Mouse (Mus musculus): ENCODE data around the gene Naaladl1.
"Not testable (repeated sequence)": the region's sequence is repeated elsewhere in the genome, so short reads cannot be mapped to it uniquely, and the experiment has no call there.

Naaladl1 gene

DNA sequence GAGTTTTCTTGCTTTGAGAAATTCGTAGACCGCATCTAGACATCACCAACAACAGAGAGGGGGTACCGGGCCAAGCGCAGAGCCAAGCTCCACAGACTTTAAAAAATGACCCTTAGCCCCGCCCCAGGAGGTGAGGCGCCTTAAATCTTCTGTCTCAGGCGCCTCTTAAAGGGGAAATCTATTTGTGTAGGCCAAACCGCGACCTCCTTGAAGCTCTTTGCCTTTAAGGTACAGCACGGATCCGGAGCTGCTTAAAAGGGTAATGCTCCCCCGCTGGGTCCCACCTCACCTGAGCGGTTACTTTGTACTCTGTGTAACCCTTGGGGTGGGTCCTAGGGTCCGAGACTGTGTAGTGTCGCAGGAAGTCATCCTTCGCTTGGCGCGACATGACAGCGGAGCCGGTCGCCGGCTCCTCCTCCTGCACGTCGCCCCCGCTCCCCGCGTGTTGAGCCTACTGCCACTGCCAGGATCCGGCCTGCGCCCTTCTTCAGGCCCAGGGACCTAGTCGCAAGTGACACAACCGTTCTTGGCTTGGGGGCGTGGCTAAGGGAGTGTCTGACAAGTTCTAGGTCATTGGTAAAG is 22.3 kb downstream of the Naaladl1 start, which contains the start of gene Snx15:
Gene Snx15 (minus strand): TSS at position 545 of the 582 bp plus-strand sequence.
- peak; percentile 94 to 95 for DNase-seq (ENCODE audit: low spot score in 2 of 2)

DNA sequence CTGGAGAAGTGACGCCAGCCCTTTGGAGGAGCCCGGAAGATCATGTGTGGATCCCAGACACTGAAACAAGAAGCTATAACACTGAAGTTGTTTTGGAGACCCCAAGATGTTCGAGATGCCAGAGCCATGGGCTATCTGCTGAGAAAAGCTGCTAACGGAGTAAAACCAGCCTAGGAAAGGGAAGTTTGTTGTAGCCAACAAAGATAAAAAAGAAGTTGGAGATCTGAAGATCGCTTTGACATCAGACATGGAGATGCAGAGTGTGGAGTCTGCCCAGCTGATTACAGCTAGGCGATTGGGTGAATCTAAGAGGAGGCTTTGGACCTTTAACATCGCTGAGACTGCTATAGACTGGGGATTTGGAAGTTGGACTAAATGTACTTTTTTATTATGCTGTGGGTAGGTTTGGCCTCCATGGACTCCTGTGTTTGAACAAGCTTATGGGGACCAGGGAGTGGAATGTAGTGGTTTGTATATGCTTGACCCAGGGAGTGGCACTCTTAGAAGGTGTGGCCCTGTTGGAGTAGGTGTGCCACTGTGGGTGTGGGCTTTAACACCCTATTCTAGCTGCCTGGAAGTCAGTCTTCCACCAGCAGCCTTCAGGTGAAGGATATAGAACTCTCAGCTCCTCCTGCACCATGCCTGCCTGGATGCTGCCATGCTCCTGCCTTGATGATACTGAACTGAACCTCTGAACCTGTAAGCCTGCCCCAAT is 25.0 kb downstream of the Naaladl1 start:
- DNase-seq (ENCODE audit: low spot score in 2 of 2), result not testable (repeated sequence)

DNA sequence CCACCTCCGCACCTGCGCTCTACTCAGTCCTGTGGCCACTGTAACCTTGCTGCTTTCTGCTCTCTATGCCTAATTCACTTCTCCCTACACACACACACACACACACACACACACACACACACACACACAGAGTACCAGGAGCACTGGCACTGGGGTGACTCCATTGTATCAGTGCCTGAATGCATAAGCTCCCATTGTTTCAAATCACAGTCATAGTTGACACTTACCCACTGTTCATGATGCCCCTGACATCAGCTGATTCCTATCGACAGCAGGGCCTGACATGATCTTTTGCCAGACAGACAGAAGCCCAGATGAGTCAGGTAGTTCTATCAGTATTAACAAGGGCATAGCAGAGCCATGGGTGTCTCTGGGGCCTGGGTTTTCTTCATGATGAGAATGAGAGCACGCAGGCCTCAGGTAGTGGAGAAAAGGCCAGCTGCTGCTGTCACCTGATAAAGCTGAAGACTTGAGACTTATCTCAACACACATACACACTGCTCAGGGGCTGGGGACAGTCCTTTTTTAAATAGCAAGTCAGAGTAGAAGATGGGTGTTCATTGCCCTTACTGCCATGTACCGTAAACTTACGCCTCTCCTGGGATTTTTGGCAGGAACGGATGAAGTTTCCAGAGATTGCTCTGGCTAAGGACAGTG is 26.7 kb downstream of the Naaladl1 start:
- DNase-seq (ENCODE audit: low spot score in 2 of 2), result no peak

DNA sequence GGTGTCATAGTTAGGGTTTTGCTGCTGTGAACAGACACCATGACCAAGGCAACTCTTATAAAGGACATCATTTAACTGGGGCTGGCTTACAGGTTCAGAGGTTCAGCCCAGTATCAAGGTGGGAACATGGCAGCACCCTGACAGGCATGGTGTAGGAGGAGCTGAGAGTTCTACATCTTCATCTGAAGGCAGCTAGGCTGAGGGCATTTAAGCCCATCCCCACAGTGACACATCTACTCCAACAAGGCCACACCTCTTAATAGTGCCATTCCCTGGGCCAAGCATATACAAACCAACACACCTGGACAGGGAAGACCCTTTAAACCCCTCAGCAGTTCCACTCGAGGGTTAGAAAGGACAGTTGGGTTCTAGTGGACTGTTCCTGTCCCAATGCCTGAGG is 27.6 kb downstream of the Naaladl1 start:
- not testable (repeated sequence) for DNase-seq (ENCODE audit: low spot score in 2 of 2)

DNA sequence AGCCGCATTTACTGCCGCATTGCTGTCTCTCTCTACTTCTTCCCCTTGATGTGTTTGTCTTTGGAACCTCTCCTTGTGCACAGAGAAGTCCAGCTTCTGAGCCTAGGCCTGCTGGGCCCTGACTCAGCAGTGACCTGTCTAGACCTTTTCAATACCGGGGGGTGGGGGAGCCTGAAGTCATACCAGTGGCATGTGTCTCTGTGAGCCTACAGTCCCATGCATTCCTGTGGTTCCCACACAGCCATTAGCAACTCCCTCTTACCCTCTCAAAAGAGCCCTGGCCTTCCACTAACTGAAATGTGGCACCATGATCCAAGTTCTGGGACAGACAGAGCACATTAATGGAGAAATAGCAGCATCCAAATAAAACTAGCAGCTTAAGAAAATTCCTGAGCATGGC is 30.8 kb downstream of the Naaladl1 start:
- no peak for DNase-seq (ENCODE audit: low spot score in 2 of 2)

DNA sequence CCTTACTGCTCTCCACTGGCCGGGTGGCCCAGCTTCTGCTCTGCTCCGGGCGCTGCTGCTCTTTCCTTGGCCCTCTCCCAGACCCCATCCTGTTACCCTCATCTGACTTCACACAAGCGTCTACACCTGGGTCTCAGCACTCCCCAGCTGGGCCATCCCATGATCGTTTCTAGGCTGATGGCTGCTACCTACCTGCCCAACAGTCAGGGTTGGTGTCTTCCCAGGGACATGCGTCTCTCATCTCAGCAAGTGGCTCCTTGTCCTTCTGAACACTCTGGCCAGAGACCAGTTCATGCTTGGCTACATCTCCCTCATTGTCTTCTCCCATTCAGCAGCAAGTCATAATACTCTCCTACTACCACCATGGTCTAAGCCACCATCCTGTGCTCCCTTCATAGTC is 34.1 kb downstream of the Naaladl1 start:
- DNase-seq (ENCODE audit: low spot score in 2 of 2), result no peak

DNA sequence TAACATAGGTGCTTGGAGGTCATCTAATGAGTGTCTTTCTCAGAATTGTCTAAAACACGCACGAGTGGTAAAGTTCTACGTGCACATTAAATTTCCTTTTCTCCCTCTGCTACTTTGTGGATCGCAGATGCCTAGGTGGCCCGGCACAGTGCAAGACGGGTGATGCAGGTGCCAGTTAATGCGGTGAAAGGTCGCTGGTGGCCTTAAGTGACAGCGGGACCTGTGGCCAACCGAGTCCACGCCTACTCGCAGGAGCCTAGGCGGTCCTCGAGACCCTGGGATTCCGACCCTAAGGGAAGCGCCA is 34.7 kb downstream of the Naaladl1 start:
- DNase-seq (ENCODE audit: low spot score in 2 of 2), result no peak

DNA sequence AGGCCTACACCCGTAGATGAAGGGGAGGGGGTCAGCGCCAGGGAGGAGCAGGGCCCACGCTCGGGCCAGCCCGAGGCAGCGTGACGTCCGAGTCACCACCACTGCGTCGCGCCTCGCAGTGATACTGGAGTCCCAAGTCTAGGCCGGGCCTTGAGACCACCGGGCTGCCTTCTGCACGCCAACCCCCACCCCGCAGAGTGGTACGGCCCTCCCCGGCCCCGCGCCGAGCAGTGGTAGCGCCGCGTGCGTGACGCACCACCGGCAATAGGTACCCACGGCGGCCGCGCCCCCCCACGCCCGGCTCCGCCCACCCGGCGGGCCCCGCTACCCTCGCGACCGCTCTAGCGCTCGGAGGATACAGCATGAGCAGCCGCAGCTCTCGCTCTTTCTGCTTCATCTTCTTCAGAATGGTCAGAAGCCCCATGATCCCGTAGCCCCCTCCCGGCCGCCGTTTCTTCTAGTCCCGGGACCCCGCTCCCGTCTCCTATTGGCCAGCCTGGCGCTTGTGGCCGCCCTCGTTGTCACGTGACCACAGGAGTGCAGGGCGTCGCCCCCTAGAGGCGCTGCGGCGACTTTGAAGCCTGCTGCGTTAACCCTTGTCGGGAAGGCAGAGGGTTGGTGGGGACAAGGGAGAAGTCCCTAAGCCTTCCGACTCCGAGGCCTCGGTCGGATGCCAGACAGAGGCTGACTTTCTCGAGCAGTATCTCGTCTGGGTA is 35.3 kb downstream of the Naaladl1 start, which contains the start of gene Batf2:
Gene Batf2 (plus strand): TSS at position 306 of the 716 bp plus-strand sequence.
- peak; percentile 84 to 87 for DNase-seq (ENCODE audit: low spot score in 2 of 2)

DNA sequence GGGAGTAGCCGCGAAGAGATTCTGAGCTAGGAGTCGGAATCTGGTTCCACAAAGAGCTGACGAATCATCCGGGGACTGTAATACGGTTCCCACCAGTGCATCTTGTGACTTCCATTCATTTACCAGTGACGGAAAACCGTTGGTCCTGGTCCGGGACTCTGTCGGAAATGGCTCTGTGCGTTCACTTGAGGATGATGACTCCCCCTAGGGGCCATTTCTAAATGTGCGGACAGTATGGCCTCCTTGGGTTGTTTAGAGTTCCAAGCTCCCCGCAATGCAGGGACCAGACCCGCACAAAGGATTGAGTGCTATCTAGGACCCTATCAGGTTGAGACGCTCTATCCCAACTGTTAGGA is 35.8 kb downstream of the Naaladl1 start, which contains the start of gene Arl2:
Gene Arl2 (minus strand): TSS at position 155 of the 356 bp plus-strand sequence.
- peak; percentile 48 to 69 for DNase-seq (ENCODE audit: low spot score in 2 of 2)

DNA sequence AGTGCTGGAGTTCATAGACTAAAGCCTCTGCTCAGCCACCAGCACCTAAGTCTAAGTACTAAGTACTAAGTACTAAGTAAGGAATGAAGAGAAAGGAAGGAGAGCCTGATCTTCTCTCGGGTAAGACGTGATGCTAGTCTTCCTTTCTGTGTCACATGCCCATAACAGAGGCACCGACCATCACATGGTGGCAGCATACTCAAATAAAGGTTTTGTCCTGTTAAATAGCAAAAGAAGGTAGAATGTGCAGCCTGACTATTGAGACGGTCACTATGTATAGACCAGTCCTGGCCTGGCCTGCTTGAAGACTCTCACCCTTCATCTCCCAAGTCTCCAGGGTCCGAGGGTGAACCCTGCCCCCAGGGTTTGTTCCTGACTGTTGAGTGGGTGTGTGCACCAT is 39.3 kb downstream of the Naaladl1 start:
- DNase-seq (ENCODE audit: low spot score in 2 of 2), result no peak

DNA sequence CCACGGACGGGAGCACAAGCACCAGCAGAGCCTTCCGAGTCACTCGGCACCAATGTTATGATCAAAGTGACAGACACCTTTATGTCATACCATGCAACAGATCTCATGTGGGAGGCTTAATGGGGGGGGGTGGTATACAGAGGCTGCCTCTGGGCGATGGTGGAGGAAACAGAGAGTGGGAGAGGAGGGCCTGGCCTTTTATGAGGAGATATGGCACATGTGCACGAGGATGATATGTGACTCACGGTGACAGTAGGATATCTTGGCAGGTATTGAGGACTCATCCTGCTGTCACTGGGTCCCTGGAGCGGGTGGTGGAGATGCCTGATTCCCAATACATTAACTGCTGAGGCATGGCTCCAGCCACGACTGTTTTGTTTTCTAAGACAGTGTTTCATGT is 49.6 kb downstream of the Naaladl1 start:
- no peak for DNase-seq (ENCODE audit: low spot score in 2 of 2)

DNA sequence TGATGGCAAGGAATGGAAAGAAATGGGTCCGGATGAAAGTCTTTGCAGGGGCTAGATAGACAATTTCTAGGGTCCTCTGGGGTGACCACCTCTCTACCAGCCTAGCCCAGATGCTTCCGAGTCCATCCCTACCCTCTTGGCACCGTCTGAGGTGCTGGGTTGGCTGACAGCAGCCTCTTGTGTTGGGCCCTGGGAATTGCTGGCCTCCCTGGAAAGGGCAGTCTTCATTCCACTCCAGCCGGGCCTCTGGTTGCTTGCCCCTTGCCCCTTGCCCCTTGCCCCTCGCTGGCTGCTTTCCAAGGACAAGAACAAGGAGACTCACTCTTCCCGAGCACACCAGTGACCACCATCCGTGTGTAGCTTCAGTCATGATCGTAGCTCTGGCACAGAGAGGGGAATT is 50.8 kb downstream of the Naaladl1 start:
- no peak for DNase-seq (ENCODE audit: low spot score in 2 of 2)

DNA sequence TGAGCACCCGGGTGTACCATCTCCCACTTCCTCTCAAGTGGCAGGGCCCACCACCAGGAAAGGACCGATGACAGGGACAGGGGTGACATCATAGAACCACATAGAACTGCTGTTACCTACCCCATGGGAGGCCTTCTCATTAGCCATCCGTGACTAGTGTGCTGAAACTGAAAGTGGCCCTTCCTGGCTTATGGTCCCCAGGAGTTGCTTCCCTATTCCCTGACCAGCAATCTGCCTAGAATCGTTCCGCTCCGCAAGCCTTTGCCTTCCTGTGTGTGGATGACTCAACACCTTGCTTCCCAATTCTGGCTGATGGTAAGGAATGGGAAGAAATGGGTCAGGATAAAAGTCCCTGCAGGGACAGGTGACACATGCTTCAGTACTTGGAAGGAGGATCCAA is 51.6 kb downstream of the Naaladl1 start:
- DNase-seq (ENCODE audit: low spot score in 2 of 2), result no peak

DNA sequence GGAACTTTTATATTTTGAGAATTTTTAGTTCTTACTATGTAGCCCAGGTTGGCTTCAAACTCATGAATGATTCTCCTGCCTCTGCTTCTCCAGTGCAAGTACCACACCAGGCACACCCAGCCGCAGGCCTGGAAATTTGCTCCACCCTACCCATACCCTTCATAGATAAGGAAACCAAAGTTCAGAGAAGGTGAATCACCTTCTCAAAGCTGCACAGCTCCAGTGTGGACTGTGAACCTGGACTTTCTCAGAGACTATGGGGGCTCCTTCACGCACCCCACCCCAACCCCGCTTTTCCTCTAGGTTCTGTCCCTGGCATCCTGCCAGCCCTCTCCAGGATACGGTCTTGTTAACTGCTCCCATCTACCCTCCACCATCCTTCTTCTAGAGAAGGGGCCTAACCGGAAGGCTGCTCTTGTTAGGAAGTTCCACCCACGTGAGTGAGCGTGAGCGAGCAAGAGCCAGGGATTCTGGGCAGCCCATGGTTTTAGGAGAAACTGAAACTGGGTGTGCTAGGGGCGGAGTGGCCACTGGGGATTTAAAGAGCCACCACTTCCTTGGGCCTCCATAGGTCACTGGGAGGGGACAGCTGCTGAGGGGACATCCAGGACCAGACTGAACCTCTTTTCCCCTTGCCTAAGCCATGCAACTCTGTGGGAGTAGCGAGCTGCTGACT is 58.4 kb downstream of the Naaladl1 start:
- DNase-seq (ENCODE audit: low spot score in 2 of 2), result peak; percentile 13 to 47
